Mouse (Mus musculus) megakaryocyte, embryonic 14.5 days (primary cell): ENCODE measurements at regions not wholly inside any gene's neighbourhood (a gene's known extent, or its start where the extent isn't known, plus 50 kb on each side); places are given as distances from the start of the nearest gene placed in this dataset.

ENCODE experiments used
- H3K27me3 ChIP-seq: replicated peaks from 2 replicates; pipeline ENCODE3; 2012; ENCODE audit warnings: inconsistent platforms
- H3K36me3 ChIP-seq: replicated peaks from 2 replicates; pipeline ENCODE3; 2012; ENCODE audit warnings: low read length, inconsistent platforms, mixed read lengths
- H3K4me1 ChIP-seq: 2 replicates; pipeline ENCODE4 v1.6.1; 2012; ENCODE audit warnings: inconsistent platforms
- H3K4me3 ChIP-seq: replicated peaks from 2 replicates; pipeline ENCODE3; 2012; ENCODE audit warnings: moderate library complexity, mild to moderate bottlenecking, inconsistent platforms
- H3K9me3 ChIP-seq: 2 replicates; pipeline ENCODE4 v1.6.1; 2012; ENCODE audit warnings: inconsistent platforms
- FLI1 ChIP-seq: IDR thresholded peaks from 2 replicates; pipeline ENCODE4 v1.6.1; 2012; ENCODE audit warnings: low read length, inconsistent platforms, mixed read lengths
- GATA1 ChIP-seq: IDR thresholded peaks from 3 replicates; pipeline ENCODE4 v1.6.1; 2012; ENCODE audit warnings: mixed read lengths, low read length, inconsistent platforms, borderline replicate concordance

DNA sequence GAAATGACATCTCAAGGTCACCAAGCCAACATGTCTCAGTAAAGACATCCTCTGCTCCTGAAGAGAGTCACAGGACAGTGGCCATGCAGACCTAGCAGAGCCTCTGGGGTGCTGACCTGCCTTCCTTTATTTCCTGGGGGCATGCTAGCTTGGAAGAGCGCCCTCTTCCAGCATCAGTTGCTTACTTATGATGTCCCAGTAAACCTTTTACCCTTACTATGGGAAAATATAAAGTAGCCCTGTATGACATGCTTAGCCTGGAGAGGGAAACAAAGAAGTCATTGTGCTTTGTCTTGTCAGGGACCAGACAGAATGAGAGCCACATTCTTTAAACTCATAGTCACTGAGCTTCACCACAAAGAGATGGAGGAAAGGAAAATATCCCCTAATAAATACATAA lies 82.9 kb downstream of the Postn start:
- Histone ChIP-seq H3K4me1 (no peaks in the 10 kb centered on the region), H3K36me3 (no peaks in the 10 kb centered on the region), H3K27me3 (no peaks in the 10 kb centered on the region), H3K4me3 (no peak overlapping the region), H3K9me3 (peaks cover 4% of the 10 kb centered on the region)
- TF ChIP-seq GATA1 = no peak
- no peak for TF ChIP-seq FLI1

DNA sequence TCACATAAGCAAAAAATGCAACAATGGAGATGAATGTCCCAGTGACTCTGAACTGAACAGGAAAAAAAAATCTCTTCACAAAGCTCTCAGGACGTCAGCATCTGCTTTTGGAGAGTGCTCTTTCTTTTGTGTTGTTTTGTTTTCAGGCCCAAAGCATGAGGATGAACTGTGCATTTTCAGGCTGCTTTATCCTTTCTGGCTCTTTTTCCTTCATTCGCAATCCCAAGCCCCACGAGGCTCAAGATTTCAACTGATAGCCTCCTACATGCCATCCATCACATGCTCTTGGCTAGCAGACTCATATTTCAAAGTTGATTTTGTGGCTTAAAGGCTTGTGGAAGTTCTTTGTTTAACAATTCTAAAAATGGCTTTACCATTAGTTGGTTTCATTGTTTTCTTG lies 86.0 kb downstream of the Postn start:
- no peaks in the 10 kb centered on the region for H3K9me3 ChIP-seq
- TF ChIP-seq GATA1 = no peak
- TF ChIP-seq FLI1 = no peak
- H3K4me1 ChIP-seq = no peaks in the 10 kb centered on the region
- H3K4me3 ChIP-seq = no peak overlapping the region
- no peaks in the 10 kb centered on the region for H3K36me3 ChIP-seq
- H3K27me3 ChIP-seq = no peaks in the 10 kb centered on the region

DNA sequence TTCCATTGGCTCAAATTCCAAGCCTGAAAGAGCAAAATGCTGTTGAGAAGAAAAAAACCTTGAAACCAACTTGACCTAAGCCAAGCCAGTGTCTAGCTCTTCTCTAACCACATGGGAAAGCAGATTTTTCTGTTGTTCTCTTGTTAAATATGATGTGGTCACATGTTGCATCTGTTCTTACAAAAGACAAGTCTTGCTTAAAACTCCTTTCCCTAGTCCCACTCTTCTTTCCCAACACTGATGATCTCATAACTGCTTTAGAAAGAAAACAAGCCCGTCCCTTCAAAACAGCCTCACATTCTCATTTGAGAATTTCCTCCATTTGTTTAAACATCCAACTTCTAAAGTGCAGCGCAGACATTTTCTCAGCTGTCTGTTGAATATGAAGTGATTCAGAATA lies 96.5 kb downstream of the Postn start:
- TF ChIP-seq FLI1 = no peak
- no peak for TF ChIP-seq GATA1
- Histone ChIP-seq H3K36me3 (no peaks in the 10 kb centered on the region), H3K9me3 (no peaks in the 10 kb centered on the region), H3K4me3 (no peak overlapping the region), H3K4me1 (no peaks in the 10 kb centered on the region), H3K27me3 (no peaks in the 10 kb centered on the region)

DNA sequence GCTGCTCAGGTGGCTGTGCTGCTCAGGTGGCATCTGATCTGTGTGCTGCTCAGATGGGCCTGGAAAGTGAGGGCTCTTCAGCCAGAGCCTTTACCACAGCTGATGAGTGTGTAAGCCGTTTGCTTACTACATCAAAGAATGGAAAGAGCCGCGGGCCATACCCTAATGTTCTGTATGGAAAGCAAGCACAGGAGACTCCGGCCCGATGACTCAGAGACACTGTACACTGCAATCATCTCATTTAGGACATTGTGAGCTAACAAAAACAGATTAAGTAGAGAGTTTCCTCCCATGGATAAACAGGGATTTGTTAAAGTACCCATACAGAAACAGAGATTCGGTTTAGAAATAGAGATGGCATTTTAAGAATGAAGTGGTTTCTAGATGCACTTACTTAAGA lies 100.5 kb downstream of the Postn start:
- Histone ChIP-seq H3K9me3 (no peaks in the 10 kb centered on the region), H3K4me3 (no peak overlapping the region), H3K36me3 (no peaks in the 10 kb centered on the region), H3K27me3 (no peaks in the 10 kb centered on the region), H3K4me1 (no peaks in the 10 kb centered on the region)
- no peak for TF ChIP-seq FLI1
- TF ChIP-seq GATA1 = no peak

DNA sequence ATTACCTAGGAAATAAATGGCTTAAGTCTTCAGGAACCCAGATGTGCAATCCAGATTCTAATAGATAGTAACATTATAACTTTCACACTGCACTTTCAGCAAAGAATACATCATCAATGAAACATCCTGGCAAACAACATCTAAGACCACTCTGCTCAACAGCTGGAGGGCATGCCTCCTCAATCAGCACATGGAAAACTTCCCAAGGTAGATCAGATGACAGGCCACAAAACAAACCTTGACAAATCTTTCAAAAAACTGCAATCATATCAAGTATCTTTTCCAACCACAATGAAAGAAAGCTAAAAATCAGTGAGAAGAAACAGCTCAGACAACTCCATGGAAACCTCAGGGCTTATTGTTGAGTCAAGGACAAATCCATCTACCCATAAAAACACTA lies 105.2 kb downstream of the Postn start:
- H3K4me3 ChIP-seq = no peak overlapping the region
- H3K36me3 ChIP-seq = no peaks in the 10 kb centered on the region
- no peak for TF ChIP-seq GATA1
- TF ChIP-seq FLI1 = no peak
- H3K4me1 ChIP-seq = no peaks in the 10 kb centered on the region
- no peaks in the 10 kb centered on the region for H3K9me3 ChIP-seq
- no peaks in the 10 kb centered on the region for H3K27me3 ChIP-seq

DNA sequence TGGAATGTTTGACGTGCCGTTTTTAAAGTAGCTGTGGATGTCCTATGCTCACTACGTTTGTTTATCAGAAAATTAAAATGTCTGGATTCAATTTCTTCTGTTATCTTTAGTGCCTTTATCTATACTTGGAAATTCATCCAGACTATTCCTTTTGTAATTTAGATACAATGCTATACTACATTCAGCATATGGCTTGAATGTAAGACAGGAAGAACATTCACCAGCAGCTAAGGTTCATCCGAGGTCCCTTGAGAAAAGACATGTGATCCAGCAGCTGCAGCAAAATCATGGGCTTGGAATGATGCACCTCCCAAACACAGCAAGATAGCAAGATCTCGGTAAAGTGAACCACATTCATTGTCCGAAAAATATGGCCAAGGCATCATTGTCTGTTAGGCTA lies 113.3 kb downstream of the Postn start:
- Histone ChIP-seq H3K4me3 (no peak overlapping the region), H3K36me3 (no peaks in the 10 kb centered on the region), H3K9me3 (no peaks in the 10 kb centered on the region), H3K27me3 (no peaks in the 10 kb centered on the region), H3K4me1 (no peaks in the 10 kb centered on the region)
- TF ChIP-seq FLI1 (no peak), GATA1 (no peak)

DNA sequence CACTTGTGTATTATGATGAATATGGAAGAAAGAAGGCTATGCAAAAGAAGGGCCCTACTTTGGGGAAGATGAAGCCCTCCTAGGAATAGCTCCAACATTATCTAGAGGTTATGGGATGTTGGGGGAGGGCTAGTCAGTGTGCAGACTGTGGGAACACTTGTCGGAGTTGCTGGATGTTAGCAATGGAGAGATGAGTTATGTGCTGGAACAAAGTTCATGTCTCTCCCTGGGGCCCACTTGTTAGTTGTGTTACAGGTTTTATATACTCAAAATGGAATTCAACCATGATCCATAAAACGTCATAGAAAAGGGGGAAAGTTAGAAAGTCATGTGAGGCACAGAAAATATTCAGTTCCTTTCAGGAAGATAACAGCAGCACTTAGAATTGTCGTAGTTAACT lies 115.0 kb downstream of the Postn start:
- Histone ChIP-seq H3K27me3 (no peaks in the 10 kb centered on the region), H3K4me3 (no peak overlapping the region), H3K4me1 (no peaks in the 10 kb centered on the region), H3K9me3 (no peaks in the 10 kb centered on the region), H3K36me3 (no peaks in the 10 kb centered on the region)
- TF ChIP-seq FLI1 (no peak), GATA1 (no peak)

DNA sequence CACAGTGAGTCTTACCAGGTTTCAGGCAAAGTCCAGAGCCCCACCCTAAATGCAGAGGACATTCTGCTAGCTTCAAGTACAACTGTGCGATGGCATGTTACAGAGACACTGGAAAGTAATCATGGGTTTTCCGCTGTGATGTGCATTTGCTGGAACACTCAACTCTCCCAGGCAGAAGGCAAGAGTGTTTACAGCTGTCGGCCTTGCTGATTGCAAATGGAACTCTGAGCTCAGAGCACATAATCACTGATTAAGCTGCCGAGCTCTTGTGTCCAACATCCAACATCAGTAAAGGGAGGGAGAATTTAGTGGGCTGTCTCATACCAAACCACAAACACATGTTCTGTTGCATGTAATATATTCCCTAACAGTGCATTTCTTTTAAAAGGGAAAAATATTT lies 117.1 kb downstream of the Postn start:
- Histone ChIP-seq H3K4me1 (no peaks in the 10 kb centered on the region), H3K36me3 (no peaks in the 10 kb centered on the region), H3K9me3 (no peaks in the 10 kb centered on the region), H3K4me3 (no peak overlapping the region), H3K27me3 (no peaks in the 10 kb centered on the region)
- TF ChIP-seq FLI1 (no peak), GATA1 (no peak)

DNA sequence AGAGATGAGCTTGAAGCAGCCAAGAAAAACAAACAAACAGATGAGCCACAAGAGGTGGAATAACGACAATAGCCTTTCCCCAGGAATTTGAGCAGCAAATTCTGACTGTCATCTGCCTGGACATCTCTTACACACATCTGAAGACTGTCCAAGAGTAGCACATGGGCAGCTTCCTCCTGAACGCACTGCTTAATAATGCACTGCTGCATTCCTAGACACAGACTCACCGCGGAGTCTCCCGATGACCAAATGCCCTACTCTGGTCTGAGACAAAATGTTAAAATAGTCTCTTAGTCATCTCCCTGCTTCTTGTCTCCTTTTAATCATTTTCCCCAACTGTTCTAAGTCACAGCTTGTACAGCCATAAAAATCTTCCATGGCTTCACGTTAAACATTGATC lies 119.3 kb downstream of the Postn start:
- Histone ChIP-seq H3K4me3 (no peak overlapping the region), H3K36me3 (no peaks in the 10 kb centered on the region), H3K27me3 (no peaks in the 10 kb centered on the region), H3K4me1 (no peaks in the 10 kb centered on the region), H3K9me3 (no peaks in the 10 kb centered on the region)
- no peak for TF ChIP-seq GATA1
- no peak for TF ChIP-seq FLI1

DNA sequence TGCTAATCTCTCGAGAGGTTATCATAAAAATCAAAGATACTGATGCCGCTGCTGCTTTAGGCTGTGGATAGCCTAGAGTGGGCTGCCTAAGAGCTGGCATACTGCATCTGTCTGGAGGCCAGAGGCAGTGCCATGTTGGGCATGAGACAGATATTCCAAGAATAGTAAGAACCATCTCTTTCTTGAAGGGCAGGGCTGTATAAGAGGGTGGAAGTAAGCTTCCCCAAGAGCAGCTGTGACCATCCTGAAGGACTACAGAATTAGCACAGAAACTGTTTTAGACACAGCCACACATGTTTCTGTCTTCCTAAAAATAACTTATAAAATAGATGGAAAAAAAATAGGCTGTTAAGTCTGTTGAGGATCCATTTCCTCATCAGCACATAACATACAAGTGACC lies 126.4 kb downstream of the Postn start:
- H3K36me3 ChIP-seq = no peaks in the 10 kb centered on the region
- peaks cover 11% of the 10 kb centered on the region; the same call in 1 of the 2 replicates for H3K9me3 ChIP-seq
- no peak overlapping the region for H3K4me3 ChIP-seq
- H3K4me1 ChIP-seq = no peaks in the 10 kb centered on the region
- TF ChIP-seq GATA1 (no peak), FLI1 (no peak)
- H3K27me3 ChIP-seq = no peaks in the 10 kb centered on the region

DNA sequence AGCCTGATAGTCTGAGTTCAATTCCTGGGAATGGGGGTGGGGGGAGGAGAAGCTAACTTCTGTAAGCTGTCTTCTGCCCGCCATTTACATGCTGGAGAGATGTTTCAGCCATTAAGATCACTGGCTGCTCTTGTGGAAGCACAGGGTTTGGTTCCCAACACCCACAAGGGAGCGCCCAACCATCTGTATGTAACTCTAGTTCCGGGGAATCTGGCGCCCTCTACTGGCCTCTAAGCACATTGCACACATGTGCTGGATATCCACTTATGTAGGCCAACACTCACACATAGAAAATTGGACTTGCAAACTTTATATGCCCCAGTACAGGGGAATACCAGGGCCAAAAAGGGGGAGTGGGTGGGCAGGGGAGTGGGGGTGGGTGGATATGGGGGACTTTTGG lies 126.9 kb downstream of the Postn start:
- H3K4me1 ChIP-seq = no peaks in the 10 kb centered on the region
- peaks cover 11% of the 10 kb centered on the region; the same call in 1 of the 2 replicates for H3K9me3 ChIP-seq
- no peak overlapping the region for H3K4me3 ChIP-seq
- no peaks in the 10 kb centered on the region for H3K36me3 ChIP-seq
- no peaks in the 10 kb centered on the region for H3K27me3 ChIP-seq
- TF ChIP-seq FLI1 (no peak), GATA1 (no peak)
